Mouse (Mus musculus): ENCODE results near the gene Slc10a2. TPM values are rescaled to one million over a fixed set of nuclear protein-coding genes. Genes with fewer than 3 reads are reported as not detected.
"Not testable (repeated sequence)": the region's sequence is repeated elsewhere in the genome, so short reads cannot be mapped to it uniquely, and the experiment has no call there.

Gene Slc10a2
- polyA plus RNA-seq (2014; fragmentation: Nextera tagmentation; extraction: Ambion mirVana), result not detected in 2 replicates

- H3K36me3 ChIP-seq (ENCODE audit: control insufficient read depth, insufficient read depth, low read length), result no peaks in the 10 kb centered on the region
- H3K9ac ChIP-seq (ENCODE audit: low read depth, low read length), result no peak within 1 kb of the TSS
- WGBS (ENCODE audit: insufficient replicate concordance), result 64% methylated on average over 5 of the region's 5 CpGs
- no peak within 1 kb of the TSS for H3K27ac ChIP-seq (ENCODE audit: low read depth, low read length)
- ATAC-seq (replicated peaks; ENCODE audit: insufficient number of reproducible peaks, low FRiP score, low TSS enrichment), result no peak
- H3K4me1 ChIP-seq (ENCODE audit: control insufficient read depth, insufficient read depth, low read length), result no peaks in the 10 kb centered on the region
- H3K4me2 ChIP-seq, result no peak within 1 kb of the TSS
- no peak within 1 kb of the TSS for H3K4me3 ChIP-seq (ENCODE audit: low read depth, low read length)
- no peaks in the 10 kb centered on the region for H3K9me3 ChIP-seq (replicated peaks; ENCODE audit: control insufficient read depth, low read length)
- H3K27me3 ChIP-seq (ENCODE audit: control insufficient read depth, insufficient read depth, low read length), result no peaks in the 10 kb centered on the region
Observed at GRCm38 (mm10) chr8:5105186-5105585, at the start of gene Slc10a2. Gene Slc10a2 (minus strand): TSS chr8:5105351.

GRCm38 (mm10) chr8:5129322-5129829 lies 24.2 kb upstream of the Slc10a2 start:
- Histone ChIP-seq H3K27me3 (ENCODE audit: control insufficient read depth, insufficient read depth, low read length) (no peaks in the 10 kb centered on the region), H3K4me1 (ENCODE audit: control insufficient read depth, insufficient read depth, low read length) (no peaks in the 10 kb centered on the region), H3K4me3 (ENCODE audit: low read depth, low read length) (no peak overlapping the region), H3K36me3 (ENCODE audit: control insufficient read depth, insufficient read depth, low read length) (no peaks in the 10 kb centered on the region), H3K9ac (ENCODE audit: low read depth, low read length) (no peak overlapping the region), H3K27ac (ENCODE audit: low read depth, low read length) (no peak overlapping the region), H3K9me3 (replicated peaks; ENCODE audit: control insufficient read depth, low read length) (no peaks in the 10 kb centered on the region), H3K4me2 (no peak overlapping the region)
- WGBS (ENCODE audit: insufficient replicate concordance), result 62% methylated on average over 2 of the region's 2 CpGs
- no peak for ATAC-seq (replicated peaks; ENCODE audit: insufficient number of reproducible peaks, low FRiP score, low TSS enrichment)

GRCm38 (mm10) chr8:5106855-5107254 lies 1.7 kb upstream of the Slc10a2 start:
- no peak overlapping the region for H3K27ac ChIP-seq (ENCODE audit: low read depth, low read length)
- ATAC-seq (replicated peaks; ENCODE audit: insufficient number of reproducible peaks, low FRiP score, low TSS enrichment), result no peak
- WGBS (ENCODE audit: insufficient replicate concordance), result 57% methylated on average over 5 of the region's 5 CpGs

GRCm38 (mm10) chr8:5095392-5095791 lies 9.8 kb downstream of the Slc10a2 start:
- no peaks in the 10 kb centered on the region for H3K36me3 ChIP-seq (ENCODE audit: control insufficient read depth, insufficient read depth, low read length)
- WGBS (ENCODE audit: insufficient replicate concordance), result 77% methylated on average over 4 of the region's 4 CpGs
- ATAC-seq (replicated peaks; ENCODE audit: insufficient number of reproducible peaks, low FRiP score, low TSS enrichment), result no peak
- H3K27ac ChIP-seq (ENCODE audit: low read depth, low read length), result no peak overlapping the region
- no peaks in the 10 kb centered on the region for H3K9me3 ChIP-seq (replicated peaks; ENCODE audit: control insufficient read depth, low read length)
- no peak overlapping the region for H3K4me3 ChIP-seq (ENCODE audit: low read depth, low read length)
- H3K4me2 ChIP-seq, result no peak overlapping the region
- H3K4me1 ChIP-seq (ENCODE audit: control insufficient read depth, insufficient read depth, low read length), result no peaks in the 10 kb centered on the region
- no peak overlapping the region for H3K9ac ChIP-seq (ENCODE audit: low read depth, low read length)
- H3K27me3 ChIP-seq (ENCODE audit: control insufficient read depth, insufficient read depth, low read length), result no peaks in the 10 kb centered on the region

More at GRCm38 (mm10) chr8:5106855-5107254, 1.7 kb upstream of the Slc10a2 start:
- Histone ChIP-seq H3K36me3 (ENCODE audit: control insufficient read depth, insufficient read depth, low read length) (no peaks in the 10 kb centered on the region), H3K27me3 (ENCODE audit: control insufficient read depth, insufficient read depth, low read length) (no peaks in the 10 kb centered on the region), H3K4me3 (ENCODE audit: low read depth, low read length) (no peak overlapping the region), H3K9ac (ENCODE audit: low read depth, low read length) (no peak overlapping the region), H3K9me3 (replicated peaks; ENCODE audit: control insufficient read depth, low read length) (no peaks in the 10 kb centered on the region), H3K4me1 (ENCODE audit: control insufficient read depth, insufficient read depth, low read length) (no peaks in the 10 kb centered on the region), H3K4me2 (no peak overlapping the region)

GRCm38 (mm10) chr8:5093991-5094390 lies 11.2 kb downstream of the Slc10a2 start:
- not testable (repeated sequence) for H3K4me1 ChIP-seq (ENCODE audit: control insufficient read depth, insufficient read depth, low read length); H3K27me3 ChIP-seq (ENCODE audit: control insufficient read depth, insufficient read depth, low read length); H3K27ac ChIP-seq (ENCODE audit: low read depth, low read length); H3K4me2 ChIP-seq; H3K36me3 ChIP-seq (ENCODE audit: control insufficient read depth, insufficient read depth, low read length); ATAC-seq (replicated peaks; ENCODE audit: insufficient number of reproducible peaks, low FRiP score, low TSS enrichment); H3K4me3 ChIP-seq (ENCODE audit: low read depth, low read length); H3K9ac ChIP-seq (ENCODE audit: low read depth, low read length); H3K9me3 ChIP-seq (replicated peaks; ENCODE audit: control insufficient read depth, low read length)

- no peak overlapping the region for H3K27ac ChIP-seq (ENCODE audit: low read depth, low read length)
- no peak overlapping the region for H3K4me3 ChIP-seq (ENCODE audit: low read depth, low read length)
- H3K9me3 ChIP-seq (replicated peaks; ENCODE audit: control insufficient read depth, low read length), result no peaks in the 10 kb centered on the region; the same call in 1 of the 2 replicates
- no peak overlapping the region for H3K9ac ChIP-seq (ENCODE audit: low read depth, low read length)
- no peak overlapping the region for H3K4me2 ChIP-seq
- 79% methylated on average over 3 of the region's 3 CpGs for WGBS (ENCODE audit: insufficient replicate concordance)
- H3K27me3 ChIP-seq (ENCODE audit: control insufficient read depth, insufficient read depth, low read length), result no peaks in the 10 kb centered on the region
- ATAC-seq (replicated peaks; ENCODE audit: insufficient number of reproducible peaks, low FRiP score, low TSS enrichment), result no peak
- H3K4me1 ChIP-seq (ENCODE audit: control insufficient read depth, insufficient read depth, low read length), result no peaks in the 10 kb centered on the region
- no peaks in the 10 kb centered on the region for H3K36me3 ChIP-seq (ENCODE audit: control insufficient read depth, insufficient read depth, low read length)
Observed at GRCm38 (mm10) chr8:5073654-5074293, 31.4 kb downstream of the Slc10a2 start.

GRCm38 (mm10) chr8:5058888-5059287 lies 46.3 kb downstream of the Slc10a2 start:
- Histone ChIP-seq H3K4me1 (ENCODE audit: control insufficient read depth, insufficient read depth, low read length) (no peaks in the 10 kb centered on the region), H3K4me2 (no peak overlapping the region), H3K27me3 (ENCODE audit: control insufficient read depth, insufficient read depth, low read length) (no peaks in the 10 kb centered on the region), H3K27ac (ENCODE audit: low read depth, low read length) (no peak overlapping the region), H3K36me3 (ENCODE audit: control insufficient read depth, insufficient read depth, low read length) (no peaks in the 10 kb centered on the region), H3K4me3 (ENCODE audit: low read depth, low read length) (no peak overlapping the region), H3K9ac (ENCODE audit: low read depth, low read length) (no peak overlapping the region), H3K9me3 (replicated peaks; ENCODE audit: control insufficient read depth, low read length) (no peaks in the 10 kb centered on the region)
- 73% methylated on average over 1 of the region's 1 CpGs for WGBS (ENCODE audit: insufficient replicate concordance)
- ATAC-seq (replicated peaks; ENCODE audit: insufficient number of reproducible peaks, low FRiP score, low TSS enrichment), result no peak

- H3K4me1 ChIP-seq (ENCODE audit: control insufficient read depth, insufficient read depth, low read length); H3K9me3 ChIP-seq (replicated peaks; ENCODE audit: control insufficient read depth, low read length); H3K4me2 ChIP-seq; H3K27ac ChIP-seq (ENCODE audit: low read depth, low read length); H3K9ac ChIP-seq (ENCODE audit: low read depth, low read length); H3K36me3 ChIP-seq (ENCODE audit: control insufficient read depth, insufficient read depth, low read length); ATAC-seq (replicated peaks; ENCODE audit: insufficient number of reproducible peaks, low FRiP score, low TSS enrichment); H3K4me3 ChIP-seq (ENCODE audit: low read depth, low read length); H3K27me3 ChIP-seq (ENCODE audit: control insufficient read depth, insufficient read depth, low read length): not testable (repeated sequence)
- WGBS (ENCODE audit: insufficient replicate concordance), result 71% methylated on average over 6 of the region's 6 CpGs
Observed at GRCm38 (mm10) chr8:5044361-5044900, 60.7 kb downstream of the Slc10a2 start.
